Mouse (Mus musculus): ENCODE data around the gene Dnm3.

Gene Dnm3

GRCm38 (mm10) chr1:162428904-162429303, 48.9 kb downstream of the Dnm3 start:
- in situ Hi-C loops (cut with MboI, MseI), result no loop called here

- in situ Hi-C loops (cut with MboI, MseI), result no loop called here
Observed at GRCm38 (mm10) chr1:162425930-162426478, 51.8 kb downstream of the Dnm3 start.

GRCm38 (mm10) chr1:162422826-162423225, 55.0 kb downstream of the Dnm3 start:
- in situ Hi-C loops (cut with MboI, MseI), result no loop called here

GRCm38 (mm10) chr1:162413791-162414190, 64.0 kb downstream of the Dnm3 start:
- in situ Hi-C loops (cut with MboI, MseI), result no loop called here

- in situ Hi-C loops (cut with MboI, MseI), result no loop called here
Observed at GRCm38 (mm10) chr1:162412787-162413429, 64.9 kb downstream of the Dnm3 start.

- in situ Hi-C loops (cut with MboI, MseI), result no loop called here
Observed at GRCm38 (mm10) chr1:162410207-162410965, 67.4 kb downstream of the Dnm3 start.

GRCm38 (mm10) chr1:162394549-162394948, 83.3 kb downstream of the Dnm3 start:
- in situ Hi-C loops (cut with MboI, MseI), result no loop called here

GRCm38 (mm10) chr1:162388442-162389165, 89.2 kb downstream of the Dnm3 start:
- in situ Hi-C loops (cut with MboI, MseI), result no loop called here

GRCm38 (mm10) chr1:162373068-162373467, 104.8 kb downstream of the Dnm3 start:
- in situ Hi-C loops (cut with MboI, MseI), result loop anchor here (25.0 kb wide), 1 partner anchor 289 kb away; the partner anchor contains the start of gene Myocos

- in situ Hi-C loops (cut with MboI, MseI), result loop anchor here (5.0 to 25.0 kb wide), 2 partner anchors 63 to 293 kb away; partner anchors contain the start of gene Myocos
Observed at GRCm38 (mm10) chr1:162369726-162370125, 108.1 kb downstream of the Dnm3 start.

GRCm38 (mm10) chr1:162361978-162362377, 115.9 kb downstream of the Dnm3 start:
- in situ Hi-C loops (cut with MboI, MseI), result loop anchor here (25.0 kb wide), 1 partner anchor 300 kb away; the partner anchor contains the start of gene Myocos

- in situ Hi-C loops (cut with MboI, MseI), result loop anchor here (25.0 kb wide), 1 partner anchor 303 kb away; the partner anchor contains the start of gene Myocos
Observed at GRCm38 (mm10) chr1:162359270-162359669, 118.6 kb downstream of the Dnm3 start.

GRCm38 (mm10) chr1:162358036-162358435, 119.8 kb downstream of the Dnm3 start:
- in situ Hi-C loops (cut with MboI, MseI), result loop anchor here (25.0 kb wide), 1 partner anchor 304 kb away; the partner anchor contains the start of gene Myocos

- in situ Hi-C loops (cut with MboI, MseI), result loop anchor here (25.0 kb wide), 1 partner anchor 306 kb away; the partner anchor contains the start of gene Myocos
Observed at GRCm38 (mm10) chr1:162356481-162356880, 121.4 kb downstream of the Dnm3 start.

GRCm38 (mm10) chr1:162354780-162355179, 123.1 kb downstream of the Dnm3 start:
- in situ Hi-C loops (cut with MboI, MseI), result loop anchor here (25.0 kb wide), 1 partner anchor 308 kb away; the partner anchor contains the start of gene Myocos

GRCm38 (mm10) chr1:162353831-162354230, 124.0 kb downstream of the Dnm3 start:
- in situ Hi-C loops (cut with MboI, MseI), result loop anchor here (25.0 kb wide), 1 partner anchor 308 kb away; the partner anchor contains the start of gene Myocos

GRCm38 (mm10) chr1:162349306-162349705, 128.5 kb downstream of the Dnm3 start:
- in situ Hi-C loops (cut with MboI, MseI), result no loop called here

- in situ Hi-C loops (cut with MboI, MseI), result no loop called here
Observed at GRCm38 (mm10) chr1:162346456-162347011, 131.3 kb downstream of the Dnm3 start.

GRCm38 (mm10) chr1:162337170-162337569, 140.7 kb downstream of the Dnm3 start:
- in situ Hi-C loops (cut with MboI, MseI), result no loop called here

GRCm38 (mm10) chr1:162336640-162337039, 141.2 kb downstream of the Dnm3 start:
- in situ Hi-C loops (cut with MboI, MseI), result no loop called here

- in situ Hi-C loops (cut with MboI, MseI), result no loop called here
Observed at GRCm38 (mm10) chr1:162336224-162336623, 141.6 kb downstream of the Dnm3 start.
